Mouse (Mus musculus) forelimb bud, embryonic 11.5 days (tissue): ENCODE measurements at regions not wholly inside any gene's neighbourhood (a gene's known extent, or its start where the extent isn't known, plus 50 kb on each side); places are given as distances from the start of the nearest gene placed in this dataset.
"Not testable (repeated sequence)": the region's sequence is repeated elsewhere in the genome, so short reads cannot be mapped to it uniquely, and the experiment has no call there.

ENCODE experiments used
- DNase-seq: peaks from one replicate; pipeline ENCODE4 v3.0.0-alpha.2; 2012; ENCODE audit warnings: low read depth, low spot score

DNA sequence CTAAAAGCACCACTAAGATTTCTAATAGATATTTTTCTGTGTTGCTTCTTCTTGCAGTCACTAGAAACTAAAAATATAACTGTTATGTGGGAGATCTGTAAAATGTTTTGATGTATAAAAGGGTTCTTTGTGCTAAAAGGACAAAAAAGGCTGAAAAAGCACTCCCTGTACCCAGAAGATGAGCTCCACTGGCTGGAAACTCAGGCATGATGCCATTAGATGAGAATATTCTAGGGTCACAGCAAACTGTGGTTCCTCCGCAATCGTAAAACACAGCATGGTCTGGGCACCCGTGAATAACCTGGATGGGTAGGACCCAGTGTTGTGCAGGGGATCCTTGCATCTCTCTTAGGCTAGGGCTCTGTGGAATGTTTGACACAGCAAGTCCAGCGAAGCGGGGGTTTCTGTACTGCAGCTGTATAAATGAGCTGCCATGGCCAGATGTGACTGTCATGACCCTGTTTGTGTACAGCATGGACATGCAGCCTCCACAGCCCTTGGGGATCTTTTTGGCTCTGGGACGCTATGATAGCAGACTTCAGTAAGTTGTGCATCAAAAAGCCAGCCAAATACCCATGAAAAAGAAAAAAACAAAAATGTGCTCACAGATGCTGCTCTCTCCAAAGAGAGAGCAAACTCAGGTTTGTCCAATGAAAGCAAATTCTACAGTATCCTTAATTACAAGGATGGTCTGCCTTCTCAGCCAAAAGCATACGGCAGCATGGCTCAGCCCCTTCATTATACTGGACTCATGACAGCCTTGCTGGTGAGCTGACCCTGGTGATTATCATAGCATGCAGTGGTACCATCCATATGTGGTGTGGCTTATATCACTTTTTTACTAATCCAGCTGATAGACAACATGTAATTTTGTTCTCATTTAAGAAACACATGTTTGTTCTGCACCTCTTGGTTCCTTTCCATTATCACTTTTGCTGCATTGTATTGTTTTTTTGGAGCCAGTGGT lies 103.9 kb upstream of the Arhgap20 start:
- no peak for DNase-seq

DNA sequence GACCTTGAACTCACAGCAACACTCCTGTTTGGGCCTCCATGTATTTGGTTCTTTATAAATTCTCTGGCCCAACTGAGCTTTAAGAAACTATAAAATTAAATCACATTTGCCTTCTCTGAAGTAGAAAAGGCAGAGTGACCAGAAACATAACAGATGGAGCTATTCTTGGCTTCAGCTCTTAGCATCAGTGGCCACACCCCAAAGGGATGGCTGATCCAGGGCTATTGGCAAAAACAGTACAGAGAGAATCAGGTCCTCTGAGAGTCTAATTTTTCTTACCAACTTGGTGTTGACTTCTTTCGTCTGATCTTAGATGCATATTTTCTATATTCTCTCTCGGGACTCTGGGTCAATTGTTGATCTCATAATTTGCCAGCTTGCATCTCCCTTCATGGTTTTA lies 103.2 kb upstream of the Arhgap20 start:
- no peak for DNase-seq

DNA sequence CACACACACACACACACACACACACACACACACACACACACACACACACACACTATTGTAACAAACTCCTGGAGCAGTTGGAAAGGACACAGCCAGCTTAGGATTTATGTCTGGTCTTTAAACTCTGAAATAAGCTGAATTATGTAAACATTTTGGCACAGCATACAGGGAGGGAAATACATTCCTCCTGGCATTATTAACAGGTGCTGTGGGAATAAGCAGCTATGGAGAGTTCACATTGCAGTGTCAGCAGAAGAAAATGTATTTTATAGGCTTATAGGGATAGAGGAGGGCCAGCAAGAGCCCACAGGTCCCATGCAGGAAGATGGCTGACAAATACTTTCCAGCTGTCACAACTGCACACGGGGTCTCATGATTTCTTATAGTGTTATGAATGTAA lies 100.8 kb upstream of the Arhgap20 start:
- DNase-seq: no peak

DNA sequence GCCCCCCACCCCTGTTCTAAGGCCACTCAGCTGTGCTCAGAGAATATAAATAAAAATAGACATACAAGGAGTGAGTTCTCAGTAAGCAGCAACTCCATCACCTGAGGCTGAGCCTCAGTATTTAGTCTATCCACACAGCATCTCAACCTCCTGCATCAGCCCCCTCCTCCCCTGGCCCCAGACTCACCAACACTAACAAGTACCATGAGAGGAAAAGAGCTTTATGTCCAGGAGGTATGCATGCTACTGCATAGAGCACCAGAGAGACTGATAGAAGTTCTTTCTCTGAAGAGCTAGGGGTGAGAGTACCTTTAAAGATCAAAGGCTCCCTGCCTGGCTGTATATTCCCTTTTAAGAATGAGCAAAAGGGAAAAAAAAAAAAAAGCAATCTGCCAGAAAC lies 100.3 kb upstream of the Arhgap20 start:
- no peak for DNase-seq

GRCm38 (mm10) chr9:51668976-51669375 lies 96.2 kb upstream of the Arhgap20 start:
- not testable (repeated sequence) for DNase-seq

GRCm38 (mm10) chr9:51670531-51670930 lies 94.6 kb upstream of the Arhgap20 start:
- DNase-seq: no peak

DNA sequence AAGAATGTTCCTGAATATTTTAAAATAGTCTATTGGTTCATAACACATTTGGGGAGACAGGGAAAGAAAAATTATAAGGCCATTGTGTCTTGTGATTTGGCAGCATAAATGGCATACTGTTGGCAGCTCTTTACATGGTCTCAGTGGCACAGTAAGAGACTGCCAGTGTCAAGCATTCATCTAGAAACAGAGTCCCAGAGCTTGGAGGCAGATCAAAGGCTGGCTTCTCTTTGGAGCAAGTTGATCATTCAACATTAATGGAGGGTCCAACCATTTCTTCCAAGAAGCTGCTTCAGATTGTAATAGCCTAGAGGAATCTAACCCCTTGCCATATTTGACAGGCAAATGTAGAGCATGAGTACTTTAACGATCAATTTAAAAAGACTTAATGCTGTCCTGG lies 78.6 kb upstream of the Arhgap20 start:
- DNase-seq: no peak

- DNase-seq: no peak
Observed at GRCm38 (mm10) chr9:51714326-51714725, 50.8 kb upstream of the Arhgap20 start.
